Mouse (Mus musculus) liver, embryonic 12.5 days (tissue): ENCODE measurements around the gene Rfx1. TPM values are rescaled to one million over a fixed set of nuclear protein-coding genes. Genes with fewer than 3 reads are reported as not detected.
A peak's percentile ranks its signal among the peaks of the same experiment; 100 is the strongest.

ENCODE experiments used
- ATAC-seq: fragments of 200-750 bp; cut with Nextera tagmentation; 2 replicates; pipeline ENCODE4 v1.8.0; 2017; ENCODE audit warnings: moderate number of reproducible peaks, mild to moderate bottlenecking, moderate library complexity
- H3K27ac ChIP-seq: fragments of 300-500 bp; sonication (generic); 2 replicates; pipeline ENCODE4 v1.5.1; 2016; ENCODE audit warnings: mild to moderate bottlenecking
- H3K27me3 ChIP-seq: fragments of 300-500 bp; sonication (generic); replicated peaks from 2 replicates; pipeline ENCODE4 v1.6.1; 2016; ENCODE audit warnings: mild to moderate bottlenecking, moderate library complexity
- H3K36me3 ChIP-seq: fragments of 300-500 bp; sonication (generic); 2 replicates; pipeline ENCODE4 v1.6.1; 2016; ENCODE audit warnings: mild to moderate bottlenecking, moderate library complexity
- H3K4me1 ChIP-seq: fragments of 300-500 bp; sonication (generic); 2 replicates; pipeline ENCODE4 v1.6.1; 2016
- H3K4me2 ChIP-seq: fragments of 300-500 bp; sonication (generic); 2 replicates; pipeline ENCODE4 v1.6.1; 2016; ENCODE audit warnings: mild to moderate bottlenecking, moderate library complexity
- H3K4me3 ChIP-seq: fragments of 300-500 bp; sonication (generic); 2 replicates; pipeline ENCODE4 v1.5.1; 2016; ENCODE audit warnings: mild to moderate bottlenecking, moderate library complexity
- H3K9ac ChIP-seq: fragments of 300-500 bp; sonication (generic); 2 replicates; pipeline ENCODE4 v1.6.1; 2016; ENCODE audit warnings: mild to moderate bottlenecking, moderate library complexity
- H3K9me3 ChIP-seq: fragments of 300-500 bp; sonication (generic); replicated peaks from 2 replicates; pipeline ENCODE4 v1.6.1; 2016; ENCODE audit warnings: mild to moderate bottlenecking, moderate library complexity
- WGBS: fragments of 180-500 bp; shearing (Covaris S2); methylation state at CpG from one replicate; pipeline ENCODE4 v1.1.7; 2016; ENCODE audit not compliant: insufficient replicate concordance; 5-methylcytosine and 5-hydroxymethylcytosine counted together
- polyA plus RNA-seq: library from polyadenylated mRNA; unstranded; fragments of >200 nt; fragmentation: Nextera tagmentation; extraction: Ambion mirVana; gene quantifications from 2 replicates; pipeline ENCODE4 v1.2.1, GENCODE M21; 2016

The Rfx1 gene
- polyA plus RNA-seq, 1 experiment from 2014 or later, result 4.1 TPM

DNA sequence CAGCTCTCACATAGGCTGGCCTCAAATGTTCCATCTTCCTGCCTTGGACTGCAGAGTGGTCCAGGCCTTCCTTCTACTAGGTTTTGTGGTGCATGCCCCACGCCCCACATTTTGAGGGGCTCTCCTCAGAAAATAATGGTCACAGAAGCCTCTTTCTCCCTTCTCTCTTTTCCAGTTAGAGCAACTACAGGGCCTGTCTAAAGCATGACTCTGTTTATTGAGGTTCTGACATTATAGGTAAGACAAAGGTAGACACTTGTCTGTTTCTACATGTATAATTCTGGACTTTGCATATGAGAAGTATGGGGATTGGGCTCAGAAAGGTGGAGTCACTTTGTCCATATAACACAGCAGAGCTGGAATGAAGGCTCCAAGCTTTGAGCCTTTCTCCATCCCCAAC is 1.6 kb upstream of the Rfx1 start, which contains the start of gene Gm10643:
TSS of gene Gm10643 (minus strand) at position 101 of the 400 bp plus-strand sequence.
- peak within 1 kb of the TSS; percentile 79 for H3K4me3 ChIP-seq
- no peaks in the 10 kb centered on the region for H3K9me3 ChIP-seq
- H3K4me1 ChIP-seq, result peaks cover 56% of the 10 kb centered on the region
- peak within 1 kb of the TSS; percentile 98 for H3K27ac ChIP-seq
- no peaks in the 10 kb centered on the region for H3K36me3 ChIP-seq
- peak within 1 kb of the TSS; percentile 89 for H3K4me2 ChIP-seq
- no peak for ATAC-seq
- WGBS, result 96% methylated on average over 1 of the region's 1 CpGs
- H3K27me3 ChIP-seq, result no peaks in the 10 kb centered on the region
- peak within 1 kb of the TSS; percentile 85 for H3K9ac ChIP-seq

- Histone ChIP-seq H3K4me3 (peak overlapping the region; percentile 79), H3K4me2 (peak overlapping the region; percentile 89), H3K36me3 (no peaks in the 10 kb centered on the region), H3K9ac (peak overlapping the region; percentile 85), H3K27ac (peak overlapping the region; percentile 98), H3K9me3 (no peaks in the 10 kb centered on the region), H3K27me3 (no peaks in the 10 kb centered on the region), H3K4me1 (peaks cover 56% of the 10 kb centered on the region)
- WGBS, result 27% methylated on average over 5 of the region's 5 CpGs
- no peak for ATAC-seq
Observed at GRCm38 (mm10) chr8:84065457-84066072, 1.1 kb upstream of the Rfx1 start.

DNA sequence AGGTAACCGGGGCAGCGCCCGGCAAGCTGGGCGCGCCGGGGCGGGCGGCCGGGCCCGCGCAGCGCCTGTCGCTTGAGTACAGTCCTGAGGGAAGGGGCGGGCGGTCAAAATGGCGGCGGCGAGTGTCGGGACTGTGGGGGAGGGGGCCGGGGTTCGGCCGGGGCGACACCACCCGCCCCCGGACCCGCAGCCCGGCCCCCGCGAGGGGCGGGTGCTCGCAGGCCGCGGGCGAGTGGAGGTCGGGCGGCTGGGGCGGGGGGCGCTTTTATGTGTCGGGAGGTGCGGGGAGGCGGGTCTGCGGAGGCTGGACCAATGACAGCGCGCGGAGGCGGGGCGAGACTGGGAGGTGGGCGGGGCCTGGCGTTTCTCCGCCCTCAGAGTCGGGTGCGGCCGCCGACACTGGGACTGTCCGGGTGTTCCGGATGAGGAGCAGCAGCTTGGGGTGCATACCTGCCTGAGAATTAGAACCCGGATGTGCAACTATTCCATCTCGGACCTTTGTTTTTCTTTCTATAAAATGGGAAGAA is 476 bp downstream of the Rfx1 start:
- peak overlapping the region; percentile 79 for H3K4me3 ChIP-seq
- H3K9ac ChIP-seq, result peak overlapping the region; percentile 81
- peak overlapping the region; percentile 89 for H3K4me2 ChIP-seq
- peak; percentile 69 for ATAC-seq
- no peaks in the 10 kb centered on the region for H3K27me3 ChIP-seq
- 1% methylated on average over 54 of the region's 58 CpGs for WGBS
- H3K36me3 ChIP-seq, result no peaks in the 10 kb centered on the region
- no peaks in the 10 kb centered on the region for H3K9me3 ChIP-seq
- peak overlapping the region; percentile 98 for H3K27ac ChIP-seq
- peaks cover 66% of the 10 kb centered on the region for H3K4me1 ChIP-seq

GRCm38 (mm10) chr8:84067911-84068310 is 1.3 kb downstream of the Rfx1 start:
- Histone ChIP-seq H3K27me3 (no peaks in the 10 kb centered on the region), H3K4me1 (peaks cover 69% of the 10 kb centered on the region), H3K9me3 (no peaks in the 10 kb centered on the region), H3K9ac (0 out of 2 replicates have a peak overlapping the region, but pooled peaks have one; percentile 45), H3K4me3 (peak overlapping the region; percentile 79), H3K4me2 (peak overlapping the region; percentile 89), H3K36me3 (no peaks in the 10 kb centered on the region), H3K27ac (peak overlapping the region; percentile 57)
- 76% methylated on average over 7 of the region's 7 CpGs for whole genome bisulfite sequencing
- ATAC-seq, result no peak

DNA sequence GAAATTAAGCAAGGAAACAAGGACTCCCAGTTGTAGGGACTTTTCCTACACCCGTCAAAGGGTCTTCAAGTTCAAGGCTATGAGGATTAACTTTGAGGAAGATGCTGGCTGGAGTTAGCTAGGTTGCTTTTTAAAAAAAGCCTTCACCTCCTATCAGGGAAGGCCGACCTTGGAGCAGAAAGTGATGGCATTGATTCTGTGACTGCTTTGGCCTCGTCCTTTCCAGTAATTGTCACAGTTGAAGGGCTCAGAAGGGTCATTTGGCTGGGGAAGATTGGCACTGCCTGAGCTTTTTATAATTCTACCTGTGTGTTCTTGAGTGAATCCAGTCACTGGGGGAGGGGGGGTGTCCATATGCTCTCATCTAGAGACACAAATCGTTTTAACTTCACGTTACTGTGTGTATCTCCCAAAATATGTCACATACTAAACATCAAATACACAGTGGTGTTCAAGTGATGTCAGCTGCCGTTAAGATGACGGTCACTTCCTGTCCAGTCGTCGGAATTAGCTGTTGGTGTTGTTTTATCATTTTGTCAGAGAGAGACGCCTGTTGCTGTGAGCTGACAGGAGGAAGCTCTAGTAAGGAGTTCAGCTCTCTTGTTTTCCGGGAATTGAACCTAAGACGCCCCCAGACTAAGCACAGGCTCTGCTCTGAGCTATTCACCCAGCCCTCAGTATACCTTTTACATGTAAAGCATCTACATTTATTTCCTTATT is 1.8 kb downstream of the Rfx1 start:
- Histone ChIP-seq H3K9me3 (no peaks in the 10 kb centered on the region), H3K9ac (peak overlapping the region; percentile 6; the same call in 1 of the 2 replicates), H3K4me2 (peak overlapping the region; percentile 89), H3K36me3 (no peaks in the 10 kb centered on the region), H3K27ac (no peak overlapping the region), H3K4me1 (peaks cover 69% of the 10 kb centered on the region), H3K4me3 (no peak overlapping the region), H3K27me3 (no peaks in the 10 kb centered on the region)
- 38% methylated on average over 12 of the region's 12 CpGs for WGBS
- ATAC-seq, result no peak

- H3K27ac ChIP-seq, result no peak overlapping the region
Observed at GRCm38 (mm10) chr8:84069169-84069568, 2.5 kb downstream of the Rfx1 start.

GRCm38 (mm10) chr8:84069750-84070149 is 3.1 kb downstream of the Rfx1 start:
- Histone ChIP-seq H3K4me3 (no peak overlapping the region), H3K27ac (no peak overlapping the region), H3K9ac (no peak overlapping the region), H3K9me3 (no peaks in the 10 kb centered on the region), H3K4me2 (no peak overlapping the region), H3K4me1 (peaks cover 58% of the 10 kb centered on the region), H3K27me3 (no peaks in the 10 kb centered on the region), H3K36me3 (peaks cover 8% of the 10 kb centered on the region)
- ATAC-seq, result no peak
- 73% methylated on average over 2 of the region's 2 CpGs for WGBS

More at GRCm38 (mm10) chr8:84069169-84069568, 2.5 kb downstream of the Rfx1 start:
- Histone ChIP-seq H3K9me3 (no peaks in the 10 kb centered on the region), H3K36me3 (peaks cover 4% of the 10 kb centered on the region; the same call in 1 of the 2 replicates), H3K4me1 (peaks cover 62% of the 10 kb centered on the region), H3K27me3 (no peaks in the 10 kb centered on the region), H3K4me3 (no peak overlapping the region), H3K9ac (no peak overlapping the region), H3K4me2 (0 out of 2 replicates have a peak overlapping the region, but pooled peaks have one; percentile 12)
- ATAC-seq, result no peak
- WGBS, result 54% methylated on average over 1 of the region's 1 CpGs

GRCm38 (mm10) chr8:84070241-84070640 is 3.6 kb downstream of the Rfx1 start:
- ATAC-seq, result no peak
- Histone ChIP-seq H3K27ac (no peak overlapping the region), H3K4me2 (no peak overlapping the region), H3K4me1 (peaks cover 53% of the 10 kb centered on the region), H3K9me3 (no peaks in the 10 kb centered on the region), H3K36me3 (peaks cover 13% of the 10 kb centered on the region), H3K9ac (no peak overlapping the region), H3K4me3 (no peak overlapping the region), H3K27me3 (no peaks in the 10 kb centered on the region)
- WGBS, result 64% methylated on average over 5 of the region's 5 CpGs

- peaks cover 49% of the 10 kb centered on the region for H3K4me1 ChIP-seq
- 77% methylated on average over 2 of the region's 2 CpGs for WGBS
- no peaks in the 10 kb centered on the region for H3K9me3 ChIP-seq
- ATAC-seq, result no peak
- no peak overlapping the region for H3K4me2 ChIP-seq
- no peaks in the 10 kb centered on the region for H3K27me3 ChIP-seq
- H3K27ac ChIP-seq, result no peak overlapping the region
- peaks cover 13% of the 10 kb centered on the region for H3K36me3 ChIP-seq
- H3K4me3 ChIP-seq, result no peak overlapping the region
- H3K9ac ChIP-seq, result no peak overlapping the region
Observed at GRCm38 (mm10) chr8:84070667-84071066, 4.0 kb downstream of the Rfx1 start.

DNA sequence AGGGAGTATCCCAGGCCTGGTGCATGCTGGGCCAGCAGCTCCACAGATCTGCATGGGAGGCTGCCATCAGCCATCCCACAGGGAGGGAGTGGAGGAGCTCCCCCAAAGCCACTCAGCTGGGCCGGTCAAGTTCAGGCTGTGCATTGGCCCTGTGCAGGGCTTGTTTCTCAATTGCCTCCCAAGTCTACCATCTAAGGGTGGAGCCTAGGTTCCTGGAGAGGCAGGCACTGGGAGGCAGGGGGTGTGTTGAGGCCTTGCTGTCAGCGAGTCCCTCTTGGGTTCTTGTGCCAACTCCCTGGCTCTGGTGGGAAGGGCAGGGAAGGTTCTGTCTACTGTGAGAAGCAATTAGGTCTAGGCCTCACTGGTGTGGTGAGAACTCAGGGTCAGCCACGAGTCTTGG is 5.3 kb downstream of the Rfx1 start:
- no peak overlapping the region for H3K4me3 ChIP-seq
- no peaks in the 10 kb centered on the region for H3K27me3 ChIP-seq
- peaks cover 18% of the 10 kb centered on the region for H3K36me3 ChIP-seq
- no peak overlapping the region for H3K4me2 ChIP-seq
- ATAC-seq, result no peak
- H3K4me1 ChIP-seq, result peaks cover 48% of the 10 kb centered on the region
- 53% methylated on average over 3 of the region's 3 CpGs for WGBS
- no peak overlapping the region for H3K9ac ChIP-seq
- no peak overlapping the region for H3K27ac ChIP-seq
- no peaks in the 10 kb centered on the region for H3K9me3 ChIP-seq

DNA sequence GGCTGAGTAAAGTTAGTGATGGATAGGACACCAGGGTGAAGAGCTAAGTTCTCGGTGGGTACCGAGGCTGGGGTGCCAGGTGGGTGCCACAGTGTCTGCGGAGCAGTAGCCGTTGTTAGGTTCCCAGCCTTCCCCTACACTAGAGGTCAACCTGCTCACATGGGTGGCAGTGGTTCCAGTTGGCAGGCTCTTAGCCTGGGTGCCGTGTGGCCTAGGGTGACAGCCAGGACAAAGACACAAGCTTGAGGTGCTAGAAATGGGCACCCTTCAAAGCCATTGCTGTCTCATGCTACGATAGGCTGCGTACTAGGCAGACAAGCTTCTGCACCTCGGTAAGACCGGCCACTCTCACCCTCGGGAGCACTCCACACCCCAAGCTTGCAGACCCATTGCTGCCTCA is 5.7 kb downstream of the Rfx1 start:
- H3K27me3 ChIP-seq, result no peaks in the 10 kb centered on the region
- H3K9me3 ChIP-seq, result no peaks in the 10 kb centered on the region
- no peak overlapping the region for H3K9ac ChIP-seq
- H3K4me3 ChIP-seq, result no peak overlapping the region
- H3K36me3 ChIP-seq, result peaks cover 18% of the 10 kb centered on the region
- ATAC-seq, result no peak
- H3K27ac ChIP-seq, result no peak overlapping the region
- H3K4me2 ChIP-seq, result no peak overlapping the region
- H3K4me1 ChIP-seq, result peaks cover 47% of the 10 kb centered on the region
- 85% methylated on average over 10 of the region's 10 CpGs for WGBS
